Mouse (Mus musculus) ES-E14 (cell line): ENCODE data around the gene Gm8797.

Experiments
- CHD2 ChIP-seq: IDR thresholded peaks from 2 replicates; pipeline ENCODE4 v1.6.1; 2014; ENCODE audit warnings: mild to moderate bottlenecking, low read depth, low read length, inconsistent platforms
- HCFC1 ChIP-seq: IDR thresholded peaks from 2 replicates; pipeline ENCODE4 v1.6.1; 2012; ENCODE audit warnings: low read length, inconsistent platforms, borderline replicate concordance; ENCODE audit not compliant: insufficient read depth
- MAFK ChIP-seq: IDR thresholded peaks from 2 replicates; pipeline ENCODE4 v1.6.1; 2014; ENCODE audit warnings: mild to moderate bottlenecking, low read depth, low read length, inconsistent platforms; ENCODE audit not compliant: insufficient read depth
- ZC3H11A ChIP-seq: IDR thresholded peaks from 2 replicates; pipeline ENCODE4 v1.6.1; 2012; ENCODE audit warnings: low read depth, mild to moderate bottlenecking, inconsistent platforms, low read length, borderline replicate concordance

- TF ChIP-seq CHD2 (no peak), ZC3H11A (no peak), HCFC1 (no peak), MAFK (peak; percentile 68; the same call in 1 of the 2 replicates)
Measured at GRCm38 (mm10) chr3:5776894-5777293, 26.3 kb downstream of the Gm8797 start.
